Mouse (Mus musculus): ENCODE data around the gene Kit.

Gene Kit

DNA sequence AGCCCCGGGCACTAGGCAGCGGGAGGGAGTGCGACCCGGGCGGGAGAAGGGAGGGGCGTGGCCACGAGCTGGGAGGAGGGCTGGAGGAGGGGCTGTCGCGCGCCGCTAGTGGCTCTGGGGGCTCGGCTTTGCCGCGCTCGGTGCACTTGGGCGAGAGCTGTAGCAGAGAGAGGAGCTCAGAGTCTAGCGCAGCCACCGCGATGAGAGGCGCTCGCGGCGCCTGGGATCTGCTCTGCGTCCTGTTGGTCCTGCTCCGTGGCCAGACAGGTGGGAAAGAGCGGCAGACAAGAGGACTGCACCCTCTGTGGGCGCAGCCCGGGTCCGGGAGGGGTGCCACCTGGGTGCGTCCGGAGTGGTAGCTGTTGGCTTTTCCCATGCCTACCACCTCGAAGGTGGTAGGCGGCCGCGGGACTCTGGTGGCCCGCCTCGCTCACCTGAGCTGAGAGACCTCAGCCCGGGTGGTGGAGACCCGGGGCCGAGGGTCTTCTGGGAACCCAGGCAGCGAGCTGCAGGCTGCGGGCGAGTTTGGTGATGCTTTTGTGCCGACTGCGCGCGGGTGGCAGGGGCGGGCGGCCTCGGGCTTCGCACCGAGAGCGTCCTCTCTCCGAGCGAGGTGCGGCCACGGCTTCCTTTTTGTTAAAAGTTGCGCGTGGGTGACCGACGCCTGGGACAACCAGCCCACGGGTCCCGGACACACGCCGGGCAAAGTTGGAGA, at the start of gene Kit:
TSS of gene Kit (plus strand) at position 65 of the 715 bp plus-strand sequence.
- peak; percentile 52 to 64 for DNase-seq (ENCODE audit: low spot score in 2 of 2)

DNA sequence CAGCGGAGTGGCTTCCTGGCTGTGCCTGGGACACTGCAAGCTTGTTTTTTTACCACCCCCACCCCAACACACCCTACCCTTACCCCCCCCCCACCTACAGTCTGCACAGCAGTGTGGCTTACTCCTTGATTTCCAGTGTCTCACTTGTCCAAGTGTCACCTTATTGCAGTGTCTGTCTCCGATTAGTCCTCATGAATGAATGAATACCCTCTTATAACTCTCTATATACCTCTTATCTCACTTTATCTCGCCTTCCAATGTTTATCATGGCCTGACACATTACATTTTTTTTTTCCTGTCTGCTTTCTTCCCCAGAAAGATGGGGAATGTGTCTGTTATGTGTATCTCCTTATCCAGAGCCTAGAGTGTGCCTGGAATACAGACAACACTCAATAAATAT, 38.6 kb upstream of the Kit start:
- DNase-seq (ENCODE audit: low spot score in 2 of 2): no peak

DNA sequence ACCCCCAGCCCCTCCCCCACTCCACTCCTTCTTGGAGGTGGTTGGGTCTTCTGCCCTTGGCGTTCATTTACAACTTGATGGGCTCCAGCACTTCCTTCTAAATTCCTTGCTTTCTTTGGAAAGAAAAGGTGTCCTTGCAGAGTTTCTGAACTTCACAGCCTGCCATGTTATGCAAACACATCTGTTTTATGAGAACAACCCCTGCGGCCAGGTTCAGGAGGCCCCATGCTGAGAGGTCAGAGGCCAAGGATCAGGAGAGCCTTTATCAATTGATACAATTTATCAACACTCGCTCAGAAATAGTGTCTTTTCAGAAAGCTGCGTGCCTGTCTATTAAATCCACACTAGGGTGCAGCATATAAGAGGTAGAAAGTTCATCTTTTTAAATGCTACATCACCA, 37.0 kb upstream of the Kit start:
- no peak for DNase-seq (ENCODE audit: low spot score in 2 of 2)

- DNase-seq (ENCODE audit: low spot score in 2 of 2): no peak
These were observed 36.3 kb upstream of the Kit start for GRCm38 (mm10) chr5:75538458-75538857.

- DNase-seq (ENCODE audit: low spot score in 2 of 2): no peak
These were observed 35.6 kb upstream of the Kit start for GRCm38 (mm10) chr5:75539098-75539497.

GRCm38 (mm10) chr5:75543757-75544156, 31.0 kb upstream of the Kit start:
- DNase-seq (ENCODE audit: low spot score in 2 of 2): no peak

DNA sequence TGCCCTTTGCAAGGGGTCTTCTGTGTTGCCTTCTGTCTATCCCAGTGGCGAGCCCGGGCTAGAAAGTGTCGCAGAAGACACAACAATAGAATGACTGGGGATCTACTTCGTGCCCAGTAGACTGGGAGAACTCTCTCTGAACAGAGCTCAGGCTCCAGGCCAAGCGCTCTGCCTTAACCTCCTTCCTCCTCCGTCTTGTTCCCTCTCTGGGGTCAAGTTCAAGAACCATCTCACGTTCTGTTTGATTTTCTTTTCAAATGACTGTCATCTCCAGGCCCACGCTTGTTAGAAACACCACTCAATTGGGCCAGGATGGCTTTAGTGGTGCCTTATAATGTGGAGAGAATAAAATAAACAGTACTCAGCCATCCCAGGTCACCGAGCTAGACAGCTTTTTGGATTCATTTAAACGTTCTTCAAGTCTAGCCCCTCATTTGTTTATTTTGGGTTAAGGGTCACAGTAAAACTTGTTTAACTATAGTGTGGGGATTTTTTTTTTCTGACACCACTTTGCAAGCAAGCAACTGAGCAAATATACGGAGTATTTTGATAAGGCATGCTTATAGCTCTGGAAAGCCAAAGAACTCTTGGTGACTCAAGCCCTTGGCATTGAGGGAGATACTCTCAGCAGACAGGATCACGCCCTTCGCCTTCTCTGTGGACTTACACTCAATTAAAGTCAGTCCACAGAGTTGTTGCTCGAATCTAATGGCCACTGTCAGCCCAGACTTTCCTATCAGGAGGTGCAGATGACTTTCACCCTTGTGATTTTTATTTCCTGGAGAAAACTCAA, 30.0 kb upstream of the Kit start:
- no peak for DNase-seq (ENCODE audit: low spot score in 2 of 2)

DNA sequence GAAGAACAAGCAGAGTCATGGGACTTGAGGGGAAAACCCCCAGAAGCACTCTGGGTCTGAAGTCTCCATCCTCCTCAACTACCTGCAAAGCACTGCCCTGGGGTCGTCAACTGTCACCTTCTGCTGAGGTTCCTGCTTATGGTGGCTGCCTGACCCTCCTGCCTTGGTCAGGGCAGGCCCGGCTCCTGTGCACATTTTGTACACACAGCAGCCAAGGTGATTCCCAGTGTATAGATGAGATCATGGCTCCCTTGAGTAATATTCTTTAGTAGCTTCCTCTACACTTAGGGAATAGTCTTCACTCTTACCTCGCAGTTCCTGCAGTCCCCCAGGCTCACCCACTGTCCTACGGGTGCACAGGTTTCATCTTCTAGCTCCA, 29.5 kb upstream of the Kit start:
- no peak for DNase-seq (ENCODE audit: low spot score in 2 of 2)

GRCm38 (mm10) chr5:75553021-75553420, 21.7 kb upstream of the Kit start:
- peak in 1 of 2 experiments; percentile 14 for DNase-seq (ENCODE audit: low spot score in 2 of 2)

DNA sequence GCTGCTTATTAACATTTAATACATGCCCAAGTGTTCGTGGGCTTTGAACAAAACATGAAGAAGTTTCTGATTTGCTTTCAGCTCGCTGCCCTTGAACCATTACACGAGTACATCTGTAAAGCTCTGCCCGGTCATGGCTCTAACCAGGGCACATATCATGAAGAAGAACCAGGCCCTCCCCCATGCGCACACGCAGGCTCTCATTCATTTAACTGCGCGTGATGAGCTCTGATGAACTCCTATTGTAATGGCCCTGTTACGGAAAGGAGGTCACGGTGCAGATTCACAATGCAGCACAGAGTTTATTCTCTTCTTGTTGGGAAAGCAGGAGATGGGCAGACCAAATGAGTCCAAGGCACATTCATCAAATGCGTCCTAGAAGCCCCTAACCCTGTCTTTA, 17.1 kb upstream of the Kit start:
- DNase-seq (ENCODE audit: low spot score in 2 of 2): no peak

GRCm38 (mm10) chr5:75559291-75559690, 15.4 kb upstream of the Kit start:
- no peak for DNase-seq (ENCODE audit: low spot score in 2 of 2)

DNA sequence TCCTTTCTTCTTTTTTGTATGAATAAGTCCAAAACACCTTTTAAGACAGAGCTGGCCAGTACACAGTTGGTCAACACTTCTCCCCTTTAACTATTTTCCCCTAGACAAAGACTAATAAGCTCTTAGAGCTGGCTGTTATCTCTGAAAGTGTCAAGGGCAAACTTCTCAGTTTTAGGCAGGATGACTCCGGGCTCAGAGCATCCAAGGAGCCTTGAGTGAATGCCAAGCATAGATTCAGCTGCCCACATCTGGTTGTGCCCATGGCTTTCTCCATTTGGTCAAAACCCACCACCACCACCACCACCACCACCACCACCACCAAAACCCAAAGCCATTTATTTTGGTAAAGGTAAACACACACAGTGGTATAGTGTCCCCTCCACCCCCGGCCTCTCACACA, 13.5 kb upstream of the Kit start:
- DNase-seq (ENCODE audit: low spot score in 2 of 2): no peak

DNA sequence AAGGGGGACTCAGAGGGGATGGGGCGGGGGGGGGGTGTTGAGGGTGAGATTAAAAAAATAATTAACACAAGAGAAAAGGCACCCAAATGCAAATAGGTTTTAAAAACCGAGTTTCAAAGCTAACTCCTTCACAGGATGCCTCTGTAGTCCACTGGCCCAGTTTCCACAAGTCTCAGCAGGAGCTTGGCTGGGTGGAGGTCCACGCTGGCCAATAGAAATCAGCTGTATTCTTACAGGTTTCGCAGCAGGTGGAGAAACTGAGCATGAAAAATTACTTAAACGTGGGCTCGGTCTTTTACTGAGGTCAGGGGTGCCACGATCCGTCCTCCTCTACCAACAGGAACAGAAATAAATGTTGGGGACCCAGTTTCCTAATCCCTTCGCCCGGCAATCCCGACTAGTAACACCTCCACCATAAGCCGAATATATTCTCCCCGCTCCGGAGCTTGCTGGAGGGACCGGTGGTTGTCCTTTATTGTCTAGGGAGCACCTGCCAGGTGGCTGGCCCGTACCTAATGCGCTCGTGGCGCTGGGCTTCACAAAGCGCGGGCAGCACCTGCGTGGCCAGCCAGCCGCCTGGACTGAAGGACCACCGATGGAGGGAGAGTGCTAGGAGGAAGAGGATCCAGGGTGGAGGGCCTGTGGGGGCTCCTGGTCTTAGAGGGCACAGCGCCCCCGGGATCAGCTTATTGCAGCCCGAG, 415 bp upstream of the Kit start:
- no peak for DNase-seq (ENCODE audit: low spot score in 2 of 2)

GRCm38 (mm10) chr5:75575567-75576515, 1.1 kb downstream of the Kit start:
- peak; percentile 34 to 52 for DNase-seq (ENCODE audit: low spot score in 2 of 2)

DNA sequence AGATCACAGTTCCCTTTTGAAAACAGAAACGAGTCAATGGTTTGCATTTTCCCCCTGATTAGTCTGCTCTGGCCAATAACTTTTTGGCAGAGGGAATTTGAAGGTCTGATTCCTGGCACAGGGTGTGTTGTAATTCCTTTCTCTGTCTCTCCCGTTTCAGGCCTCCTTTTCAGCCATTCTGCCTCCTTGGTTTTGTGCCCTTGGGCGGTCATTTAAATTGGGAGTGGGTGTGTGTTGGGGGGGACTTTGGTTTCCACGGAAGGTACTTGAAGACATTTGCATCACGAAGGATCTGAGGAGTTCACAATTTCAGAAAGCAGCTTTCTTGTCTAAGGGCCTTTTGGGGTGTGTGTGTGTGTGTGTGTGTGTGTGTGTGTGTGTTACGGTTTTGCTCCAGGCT, 2.0 kb downstream of the Kit start:
- DNase-seq (ENCODE audit: low spot score in 2 of 2): no peak

GRCm38 (mm10) chr5:75578141-75578540, 3.4 kb downstream of the Kit start:
- no peak for DNase-seq (ENCODE audit: low spot score in 2 of 2)

DNA sequence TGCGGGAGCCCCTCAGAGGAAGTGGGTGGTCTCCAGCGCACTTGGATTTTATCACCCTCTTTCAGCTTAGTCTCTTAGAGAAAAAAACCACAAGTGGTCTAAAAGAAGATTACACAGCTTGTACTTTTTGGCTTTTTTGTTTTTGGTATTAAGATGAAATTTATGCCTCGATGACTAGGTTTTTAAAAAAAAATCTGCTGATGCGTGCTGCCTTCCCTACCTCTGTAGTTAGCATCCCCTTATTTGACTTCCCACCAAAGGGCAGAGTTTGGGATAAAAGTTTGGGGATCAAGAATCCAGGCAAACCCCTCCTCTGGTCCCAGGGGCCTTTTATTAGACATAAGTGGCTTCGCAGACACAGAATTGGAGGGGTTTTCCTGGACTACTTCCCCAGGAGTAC, 4.5 kb downstream of the Kit start:
- no peak for DNase-seq (ENCODE audit: low spot score in 2 of 2)

- DNase-seq (ENCODE audit: low spot score in 2 of 2): no peak
These were observed 5.0 kb downstream of the Kit start for GRCm38 (mm10) chr5:75579646-75580268.

- no peak for DNase-seq (ENCODE audit: low spot score in 2 of 2)
These were observed 7.2 kb downstream of the Kit start for GRCm38 (mm10) chr5:75581926-75582325.

DNA sequence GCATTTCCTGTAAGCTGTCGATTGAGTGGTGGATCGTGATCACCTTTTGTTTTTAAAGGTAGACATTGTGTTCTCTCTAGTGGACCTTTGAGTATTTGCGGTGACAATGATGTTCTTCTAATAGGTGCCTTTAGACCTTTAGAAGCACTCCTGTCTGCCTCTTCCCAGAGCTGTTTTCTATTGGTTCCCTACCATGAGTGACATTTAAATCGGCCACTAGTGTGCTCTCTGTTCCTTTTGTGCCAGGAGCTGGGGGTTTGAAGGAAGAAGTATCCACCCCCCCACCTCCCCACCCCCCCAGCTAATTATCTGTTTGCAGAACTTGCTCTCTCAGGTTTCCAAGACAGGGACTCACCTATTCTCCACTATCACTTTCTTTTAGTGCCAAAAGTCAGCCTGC, 13.1 kb downstream of the Kit start:
- DNase-seq (ENCODE audit: low spot score in 2 of 2): no peak
